Mouse (Mus musculus) embryonic facial prominence, embryonic 10.5 days (tissue): ENCODE measurements around the gene Spag9. TPM values are rescaled to one million over a fixed set of nuclear protein-coding genes. Genes with fewer than 3 reads are reported as not detected.

Experiments used
- DNase-seq: peaks from one replicate; pipeline ENCODE4 v3.0.0-alpha.2; 2017; ENCODE audit warnings: low spot score
- H3K27ac ChIP-seq: fragments of 300-500 bp; sonication (generic); replicated peaks from 2 replicates; pipeline ENCODE4 v1.5.1; 2016; ENCODE audit warnings: mild to moderate bottlenecking
- H3K27me3 ChIP-seq: fragments of 300-500 bp; sonication (generic); replicated peaks from 2 replicates; pipeline ENCODE4 v1.6.1; 2016; ENCODE audit warnings: low read depth, mild to moderate bottlenecking; ENCODE audit not compliant: poor library complexity, severe bottlenecking
- H3K36me3 ChIP-seq: fragments of 300-500 bp; sonication (generic); replicated peaks from 2 replicates; pipeline ENCODE4 v1.6.1; 2016; ENCODE audit warnings: mild to moderate bottlenecking, moderate library complexity
- H3K4me1 ChIP-seq: fragments of 300-500 bp; sonication (generic); 2 replicates; pipeline ENCODE4 v1.6.1; 2016
- H3K4me3 ChIP-seq: fragments of 300-500 bp; sonication (generic); 2 replicates; pipeline ENCODE4 v1.5.1; 2016; ENCODE audit warnings: mild to moderate bottlenecking, moderate library complexity
- H3K9me3 ChIP-seq: fragments of 300-500 bp; sonication (generic); 2 replicates; pipeline ENCODE4 v1.6.1; 2016; ENCODE audit warnings: mild to moderate bottlenecking
- WGBS: fragments of 180-500 bp; shearing (Covaris S2); methylation state at CpG from one replicate; pipeline ENCODE4 v1.1.7; 2016; 5-methylcytosine and 5-hydroxymethylcytosine counted together
- polyA plus RNA-seq: library from polyadenylated mRNA; unstranded; fragments of >200 nt; fragmentation: Nextera tagmentation; extraction: Ambion mirVana; gene quantifications from 2 replicates; pipeline ENCODE4 v1.2.1, GENCODE M21; 2016

Spag9 gene
- polyA plus RNA-seq, 1 experiment from 2014 or later = 35.5 TPM

GRCm38 (mm10) chr11:94175288-94175687 is 179.4 kb downstream of the Spag9 start:
- Histone ChIP-seq H3K4me3 (no peak overlapping the region), H3K27ac (peak overlapping the region; percentile 7), H3K27me3 (no peaks in the 10 kb centered on the region), H3K4me1 (peaks cover 12% of the 10 kb centered on the region), H3K9me3 (no peaks in the 10 kb centered on the region), H3K36me3 (no peaks in the 10 kb centered on the region)
- no peak for DNase-seq
- 53% methylated on average over 7 of the region's 7 CpGs for WGBS

Other genes starting within 250 kb of the Spag9 start
- gene Utp18, start 110.3 kb upstream of the Spag9 start, polyA plus RNA-seq = 34.8 and 37.5 TPM in 2 replicates
- gene Mbtd1, start 110.2 kb upstream of the Spag9 start, polyA plus RNA-seq = 42.0 and 44.6 TPM in 2 replicates
- 138 and 157 TPM in 2 replicates for gene Nme2, start 39.8 kb upstream of the Spag9 start, polyA plus RNA-seq
- 532 and 553 TPM in 2 replicates for gene Gm20390, start 27.8 kb upstream of the Spag9 start, polyA plus RNA-seq
- 352 and 375 TPM in 2 replicates for gene Nme1, start 27.6 kb upstream of the Spag9 start, polyA plus RNA-seq
- 18.4 and 22.1 TPM in 2 replicates for gene Tob1, start 215.4 kb downstream of the Spag9 start, polyA plus RNA-seq
- gene Wfikkn2, start 249.9 kb downstream of the Spag9 start, polyA plus RNA-seq = 1.1 and 2.4 TPM in 2 replicates